Mouse (Mus musculus) inflammation-experienced regulatory T-cells (primary cell): Measurements from ENCODE around the gene Gm44503. TPM values are rescaled to one million over a fixed set of nuclear protein-coding genes. Genes with fewer than 3 reads are reported as not detected.

ENCODE experiments used
- polyA plus RNA-seq, 2 experiments: library from polyadenylated mRNA; unstranded; fragments of 100-300 nt; shearing (Covaris generic); gene quantifications; one replicate each; pipeline ENCODE4 v1.2.1; 2017

Gene Gm44503
- not detected for polyA plus RNA-seq

GRCm38 (mm10) chr9:72958521-72959450 lies at the start of gene Gm44503, which contains the start of gene Dyx1c1:
Gene Gm44503, plus strand, starts transcription at chr9:72958852.
Gene Dyx1c1, plus strand, starts transcription at chr9:72958785.

GRCm38 (mm10) chr9:72925021-72925934 lies 33.4 kb upstream of the Gm44503 start, which contains the start of gene Pygo1:
Gene Pygo1, plus strand, starts transcription at chr9:72925645.

GRCm38 (mm10) chr9:72985250-72986220 lies 26.9 kb downstream of the Gm44503 start, which contains the start of the genes Ccpg1os and Ccpg1:
Gene Ccpg1os, minus strand, starts transcription at chr9:72985382.
Gene Ccpg1, plus strand, starts transcription at chr9:72985429.

GRCm38 (mm10) chr9:73040080-73040479 lies 81.4 kb downstream of the Gm44503 start, which contains the start of gene Pigb:
Gene Pigb, minus strand, starts transcription at chr9:73040378.

GRCm38 (mm10) chr9:73044146-73045079 lies 85.8 kb downstream of the Gm44503 start, which contains the start of gene Rab27a:
Gene Rab27a, plus strand, starts transcription at chr9:73044854.

Other genes with a start within 250 kb of the Gm44503 start
- gene Prtg, start 152.0 kb upstream of the Gm44503 start, polyA plus RNA-seq, result under 1 TPM; 0.61 to 0.66 TPM
- under 1 TPM; 0.04 to 0.64 TPM for gene Pygo1, start 33.2 kb upstream of the Gm44503 start, polyA plus RNA-seq
- gene Dyx1c1, start 67 bp upstream of the Gm44503 start, polyA plus RNA-seq, result 1 to 10 TPM; 2.5 to 2.9 TPM
- gene Ccpg1os, start 26.5 kb downstream of the Gm44503 start, polyA plus RNA-seq, result 1 to 10 TPM; 6.6 to 9.5 TPM
- 100 to 1,000 TPM; 102 to 125 TPM for gene Ccpg1, start 26.6 kb downstream of the Gm44503 start, polyA plus RNA-seq
- 10 to 100 TPM; 22.8 to 32.5 TPM for gene Pigb, start 81.5 kb downstream of the Gm44503 start, polyA plus RNA-seq
- 10 to 100 TPM; 49.9 to 53.0 TPM for gene Rab27a, start 86.0 kb downstream of the Gm44503 start, polyA plus RNA-seq
- under 1 TPM; 0.44 to 0.76 TPM for gene Khdc3, start 143.0 kb downstream of the Gm44503 start, polyA plus RNA-seq
- gene Gm20509, start 143.6 kb downstream of the Gm44503 start, polyA plus RNA-seq, result not detected
- 10 to 100 TPM; 64.6 to 74.7 TPM for gene Rsl24d1, start 154.6 kb downstream of the Gm44503 start, polyA plus RNA-seq